Mouse (Mus musculus): ENCODE measurements around the gene Rab3a. TPM values are rescaled to one million over a fixed set of nuclear protein-coding genes. Genes with fewer than 3 reads are reported as not detected.

Gene Rab3a
- polyA plus RNA-seq, 1 experiment from 2014 or later: 3.2 TPM

DNA sequence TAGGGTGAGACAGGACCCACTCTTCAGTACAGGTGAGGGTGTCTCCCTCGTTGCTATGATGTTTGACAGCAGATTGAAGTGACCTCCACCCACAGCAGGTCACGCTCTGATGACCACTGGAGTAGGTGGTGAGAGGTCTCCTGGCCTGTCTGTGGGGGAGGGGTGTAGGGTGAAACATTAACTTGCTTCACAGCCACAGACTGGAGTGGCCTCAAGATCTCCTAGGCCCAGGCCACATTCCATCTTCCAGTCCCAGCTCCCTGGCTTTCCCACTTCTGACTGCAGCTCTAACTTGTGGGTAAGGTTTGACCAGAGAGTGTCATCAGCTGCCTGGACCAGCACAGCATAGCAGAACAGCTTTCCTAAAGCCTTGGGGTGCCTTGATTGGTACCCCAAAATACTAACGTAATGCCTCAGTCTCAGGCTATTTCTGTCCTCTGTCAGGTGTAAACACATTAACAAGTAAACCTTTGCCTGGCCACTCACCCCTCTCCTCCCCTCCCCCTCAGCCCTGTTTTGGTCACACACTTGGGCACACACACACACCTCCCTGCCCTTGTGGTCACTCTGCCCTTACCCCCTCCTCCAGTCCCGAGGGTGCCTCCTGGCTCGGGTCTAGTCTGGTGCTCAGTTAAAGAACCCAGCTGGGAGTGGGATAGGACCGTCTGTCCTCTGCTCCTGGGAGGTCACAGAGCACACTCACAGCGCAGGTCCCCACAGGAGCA is 30.8 kb upstream of the Rab3a start, which contains the start of gene Pde4c:
Pde4c (plus strand) TSS at position 235 of the 725 bp plus-strand sequence.
- peak within 1 kb of the TSS; percentile 88 for H3K27ac ChIP-seq (ENCODE audit: low read depth)

DNA sequence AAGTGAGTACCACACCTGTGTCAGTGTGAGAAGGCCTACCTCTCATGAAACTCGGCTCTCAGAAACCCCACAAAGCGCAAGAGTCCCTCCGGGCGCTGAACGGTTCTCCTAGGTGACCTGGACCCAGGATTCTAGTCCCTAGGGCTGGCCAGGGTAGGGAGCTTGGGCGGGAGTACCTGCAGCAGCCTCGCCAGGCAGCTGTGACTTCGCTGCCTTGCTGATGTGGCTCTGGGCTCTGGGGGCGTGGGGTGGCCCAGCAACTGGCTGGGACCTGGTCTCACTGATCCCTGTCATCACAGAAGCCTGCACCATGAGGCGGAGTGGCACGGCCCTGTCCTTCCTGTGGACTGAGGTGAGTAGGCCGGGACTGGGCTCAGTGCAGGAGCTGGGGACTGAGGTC is 30.3 kb upstream of the Rab3a start:
- Histone ChIP-seq H3K36me3 (replicated peaks; ENCODE audit: insufficient read depth, low read length) (no peaks in the 10 kb centered on the region), H3K27ac (ENCODE audit: low read depth) (peak overlapping the region; percentile 88), H3K9ac (replicated peaks) (peak overlapping the region; percentile 38), H3K9me3 (ENCODE audit: low read length) (no peaks in the 10 kb centered on the region), H3K4me3 (ENCODE audit: low read depth, low read length) (peak overlapping the region; percentile 13; the same call in 1 of the 2 replicates), H3K4me1 (ENCODE audit: insufficient read depth) (peaks cover 10% of the 10 kb centered on the region; the same call in 1 of the 2 replicates), H3K4me2 (ENCODE audit: low read depth, low read length) (peak overlapping the region; percentile 59), H3K27me3 (ENCODE audit: insufficient read depth, low read length) (peaks cover 8% of the 10 kb centered on the region; the same call in 1 of the 2 replicates)
- no peak for DNase-seq
- TF ChIP-seq CTCF (IDR thresholded peaks at IDR 0.05; ENCODE audit: low read depth): no peak
- TF ChIP-seq EP300 (IDR thresholded peaks at IDR 0.05; ENCODE audit: low read depth): no peak
- ATAC-seq: peak; percentile 10
- 71% methylated on average over 12 of the region's 12 CpGs for whole genome bisulfite sequencing (ENCODE audit: insufficient replicate concordance)

More for the DNA sequence above, 30.8 kb upstream of the Rab3a start, which contains the start of gene Pde4c:
- peaks cover 11% of the 10 kb centered on the region; the same call in 1 of the 2 replicates for H3K4me1 ChIP-seq (ENCODE audit: insufficient read depth)
- H3K36me3 ChIP-seq (replicated peaks; ENCODE audit: insufficient read depth, low read length): no peaks in the 10 kb centered on the region
- peak within 1 kb of the TSS; percentile 19 for H3K4me3 ChIP-seq (ENCODE audit: low read depth, low read length)
- ATAC-seq (peak; percentile 81), DNase-seq (peak; percentile 73)
- peak within 1 kb of the TSS; percentile 59 for H3K4me2 ChIP-seq (ENCODE audit: low read depth, low read length)
- no peak for TF ChIP-seq CTCF (IDR thresholded peaks at IDR 0.05; ENCODE audit: low read depth)
- TF ChIP-seq EP300 (IDR thresholded peaks at IDR 0.05; ENCODE audit: low read depth): no peak
- peak within 1 kb of the TSS; percentile 55 for H3K9ac ChIP-seq (replicated peaks)
- no peaks in the 10 kb centered on the region for H3K9me3 ChIP-seq (ENCODE audit: low read length)
- peaks cover 5% of the 10 kb centered on the region; the same call in 1 of the 2 replicates for H3K27me3 ChIP-seq (ENCODE audit: insufficient read depth, low read length)
- WGBS (ENCODE audit: insufficient replicate concordance): 52% methylated on average over 7 of the region's 7 CpGs

DNA sequence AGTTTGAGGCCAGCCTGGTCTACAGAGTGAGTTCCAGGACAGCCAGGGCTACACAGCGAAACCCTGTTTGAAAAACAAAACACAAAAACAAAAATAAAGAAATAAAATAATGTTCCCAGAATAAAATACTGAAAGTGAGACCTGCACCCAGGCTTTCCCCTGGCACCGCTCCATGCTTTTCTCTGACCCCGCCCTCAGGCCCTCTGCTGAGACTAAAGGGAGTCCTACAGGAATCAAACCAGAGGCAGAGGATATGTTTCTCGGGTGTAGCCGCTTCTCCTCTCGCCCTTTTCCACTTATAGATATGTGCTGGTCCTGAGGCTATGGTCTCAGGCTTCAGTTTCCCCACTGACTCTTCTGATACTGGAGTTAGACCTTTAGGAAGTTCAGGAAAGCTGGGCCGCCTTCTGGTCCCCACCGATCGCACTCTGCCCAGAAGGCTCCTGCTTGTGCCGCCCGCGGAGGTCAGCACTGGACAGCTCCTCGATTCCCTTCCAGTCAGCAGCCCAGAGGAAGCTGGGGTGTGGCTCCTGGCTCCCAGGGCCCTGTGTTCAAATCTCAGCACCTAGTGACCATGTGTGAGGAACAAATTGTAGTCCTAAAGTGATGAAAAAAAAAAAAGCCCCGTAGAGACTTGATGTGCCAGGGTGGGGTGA is 28.6 kb upstream of the Rab3a start:
- WGBS (ENCODE audit: insufficient replicate concordance): 26% methylated on average over 14 of the region's 14 CpGs

DNA sequence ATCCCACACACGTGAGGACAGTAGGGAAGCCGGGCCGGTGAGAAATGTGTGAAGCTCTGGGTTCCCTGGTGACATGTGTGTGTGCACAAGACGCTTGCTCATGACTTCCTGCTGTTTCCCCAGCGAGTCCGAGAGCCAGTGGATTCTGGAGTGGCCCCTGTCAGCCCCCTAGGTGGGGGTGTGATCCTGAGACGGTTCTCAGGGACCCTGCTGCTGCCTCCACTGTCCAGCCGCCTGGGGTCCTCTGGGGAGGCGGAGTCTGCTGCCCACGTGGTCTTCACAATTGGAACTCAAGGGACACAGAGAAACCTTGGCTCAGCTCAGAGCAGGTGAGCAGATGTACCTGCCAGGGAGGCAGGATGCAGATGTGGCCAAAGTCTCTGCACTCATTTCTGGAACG is 27.8 kb upstream of the Rab3a start:
- TF ChIP-seq CTCF (IDR thresholded peaks at IDR 0.05; ENCODE audit: low read depth): no peak
- TF ChIP-seq EP300 (IDR thresholded peaks at IDR 0.05; ENCODE audit: low read depth): no peak
- Histone ChIP-seq H3K4me2 (ENCODE audit: low read depth, low read length) (no peak overlapping the region), H3K4me1 (ENCODE audit: insufficient read depth) (peaks cover 9% of the 10 kb centered on the region), H3K9ac (replicated peaks) (no peak overlapping the region), H3K4me3 (ENCODE audit: low read depth, low read length) (no peak overlapping the region), H3K36me3 (replicated peaks; ENCODE audit: insufficient read depth, low read length) (no peaks in the 10 kb centered on the region), H3K27me3 (ENCODE audit: insufficient read depth, low read length) (peaks cover 16% of the 10 kb centered on the region; the same call in 1 of the 2 replicates), H3K9me3 (ENCODE audit: low read length) (no peaks in the 10 kb centered on the region), H3K27ac (ENCODE audit: low read depth) (no peak overlapping the region)
- ATAC-seq (no peak), DNase-seq (no peak)
- WGBS (ENCODE audit: insufficient replicate concordance): 45% methylated on average over 11 of the region's 11 CpGs

More for the DNA sequence above, 28.6 kb upstream of the Rab3a start:
- Histone ChIP-seq H3K4me3 (ENCODE audit: low read depth, low read length) (no peak overlapping the region), H3K27ac (ENCODE audit: low read depth) (no peak overlapping the region), H3K9me3 (ENCODE audit: low read length) (no peaks in the 10 kb centered on the region), H3K36me3 (replicated peaks; ENCODE audit: insufficient read depth, low read length) (no peaks in the 10 kb centered on the region), H3K4me1 (ENCODE audit: insufficient read depth) (peaks cover 11% of the 10 kb centered on the region), H3K9ac (replicated peaks) (no peak overlapping the region), H3K4me2 (ENCODE audit: low read depth, low read length) (no peak overlapping the region), H3K27me3 (ENCODE audit: insufficient read depth, low read length) (peaks cover 16% of the 10 kb centered on the region; the same call in 1 of the 2 replicates)
- ATAC-seq: no peak
- no peak for TF ChIP-seq EP300 (IDR thresholded peaks at IDR 0.05; ENCODE audit: low read depth)
- no peak for TF ChIP-seq CTCF (IDR thresholded peaks at IDR 0.05; ENCODE audit: low read depth)
- DNase-seq: peak; percentile 60

DNA sequence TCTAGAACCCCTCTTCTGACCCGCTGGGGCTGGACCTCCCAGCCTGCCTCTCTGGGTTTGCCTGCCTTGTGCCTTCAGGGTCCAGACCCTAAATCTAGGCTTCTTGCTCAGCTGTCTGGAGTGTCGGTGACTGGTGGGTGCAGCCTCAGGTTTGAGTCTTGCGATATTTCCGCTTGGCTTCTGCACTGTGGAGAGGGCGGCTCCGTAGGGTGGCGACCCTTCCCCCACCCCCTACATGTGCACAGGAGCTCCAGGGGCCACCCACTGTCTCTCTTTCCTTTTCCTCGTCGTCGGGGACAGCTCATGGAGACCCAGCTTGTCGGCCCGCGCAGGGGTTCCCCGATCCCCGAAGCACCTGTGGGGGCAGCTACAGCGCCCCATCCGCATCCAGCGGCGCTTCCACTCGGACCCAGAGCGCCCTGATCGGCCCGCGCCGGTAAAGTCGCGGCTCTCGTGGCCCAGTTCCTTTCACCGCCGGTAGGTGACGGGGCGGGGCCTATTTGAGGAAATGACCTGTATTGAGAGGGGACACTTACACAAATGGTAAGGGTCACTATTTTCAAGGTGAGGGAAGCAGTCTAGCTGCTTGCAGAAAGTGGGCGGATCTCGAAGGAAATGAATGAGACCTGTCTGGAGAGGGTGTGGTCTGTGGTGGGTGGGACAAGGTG is 24.5 kb upstream of the Rab3a start:
- H3K4me3 ChIP-seq (ENCODE audit: low read depth, low read length): peak overlapping the region; percentile 39
- H3K4me1 ChIP-seq (ENCODE audit: insufficient read depth): peaks cover 7% of the 10 kb centered on the region
- H3K4me2 ChIP-seq (ENCODE audit: low read depth, low read length): peak overlapping the region; percentile 65
- H3K36me3 ChIP-seq (replicated peaks; ENCODE audit: insufficient read depth, low read length): no peaks in the 10 kb centered on the region
- peak; percentile 43; the same call in 1 of the 2 replicates for ATAC-seq
- peak; percentile 64 for DNase-seq
- 0 out of 2 replicates have a peak overlapping the region, but pooled peaks have one; percentile 46 for H3K9ac ChIP-seq (replicated peaks)
- TF ChIP-seq EP300 (IDR thresholded peaks at IDR 0.05; ENCODE audit: low read depth) (no peak), CTCF (IDR thresholded peaks at IDR 0.05; ENCODE audit: low read depth) (peak; percentile 59)
- H3K27me3 ChIP-seq (ENCODE audit: insufficient read depth, low read length): peaks cover 16% of the 10 kb centered on the region; the same call in 1 of the 2 replicates
- no peak overlapping the region for H3K27ac ChIP-seq (ENCODE audit: low read depth)
- 2% methylated on average over 34 of the region's 34 CpGs for WGBS (ENCODE audit: insufficient replicate concordance)
- H3K9me3 ChIP-seq (ENCODE audit: low read length): no peaks in the 10 kb centered on the region

All from liver, postnatal 0 days (tissue).